Mouse (Mus musculus) heart, adult 2 months (tissue): Measurements from ENCODE around the gene Zfp428.
"Not testable (repeated sequence)": the region's sequence is repeated elsewhere in the genome, so short reads cannot be mapped to it uniquely, and the experiment has no call there.

Experiments used
- CTCF ChIP-seq: fragments of 200-600 bp; IDR thresholded peaks from 2 replicates; pipeline ENCODE4 v1.8.1; 2022; ENCODE audit warnings: antibody characterized with exemption, mild to moderate bottlenecking, moderate library complexity
- EP300 ChIP-seq: fragments of 200-500 bp; IDR thresholded peaks from 2 replicates; pipeline ENCODE4 v1.6.1; 2011; ENCODE audit warnings: low read depth, low read length, control low read depth; ENCODE audit not compliant: insufficient read depth
- POLR2A ChIP-seq: fragments of 200-500 bp; IDR thresholded peaks from 2 replicates; pipeline ENCODE4 v1.6.1; 2011; ENCODE audit warnings: mild to moderate bottlenecking, low read depth, low read length, control low read depth; ENCODE audit not compliant: insufficient read depth

GRCm38 (mm10) chr7:24516319-24516718 lies 9.5 kb downstream of the Zfp428 start:
- TF ChIP-seq POLR2A, EP300: not testable (repeated sequence)
- TF ChIP-seq CTCF: peak; percentile 32
